Mouse (Mus musculus) brain, adult 2 months (tissue): ENCODE measurements at regions not wholly inside any gene's neighbourhood (a gene's known extent, or its start where the extent isn't known, plus 50 kb on each side); places are given as distances from the start of the nearest gene placed in this dataset.

Source experiments
- DNase-seq: peaks from one replicate; pipeline ENCODE4 v3.0.0; 2011; ENCODE audit warnings: low read depth, low spot score

GRCm38 (mm10) chr10:95086755-95087154 is 142.1 kb upstream of the Plxnc1 start:
- DNase-seq: no peak

- peak; percentile 71 for DNase-seq
Measured at GRCm38 (mm10) chr10:95085688-95086268, 141.1 kb upstream of the Plxnc1 start.

- peak; percentile 5 for DNase-seq
Measured at GRCm38 (mm10) chr10:95083341-95084148, 138.9 kb upstream of the Plxnc1 start.

- DNase-seq: peak; percentile 45
Measured at GRCm38 (mm10) chr10:95082634-95083033, 138.0 kb upstream of the Plxnc1 start.

GRCm38 (mm10) chr10:95079979-95080378 is 135.3 kb upstream of the Plxnc1 start:
- no peak for DNase-seq

GRCm38 (mm10) chr10:95076421-95076820 is 131.8 kb upstream of the Plxnc1 start:
- DNase-seq: no peak

- peak; percentile 64 for DNase-seq
Measured at GRCm38 (mm10) chr10:95075897-95076296, 131.3 kb upstream of the Plxnc1 start.

GRCm38 (mm10) chr10:95074959-95075590 is 130.4 kb upstream of the Plxnc1 start:
- peak; percentile 85 for DNase-seq

- peak; percentile 16 for DNase-seq
Measured at GRCm38 (mm10) chr10:95074381-95074780, 129.7 kb upstream of the Plxnc1 start.

GRCm38 (mm10) chr10:95067971-95068370 is 123.3 kb upstream of the Plxnc1 start:
- no peak for DNase-seq

GRCm38 (mm10) chr10:95066774-95067173 is 122.1 kb upstream of the Plxnc1 start:
- DNase-seq: no peak

- no peak for DNase-seq
Measured at GRCm38 (mm10) chr10:95059486-95060091, 115.0 kb upstream of the Plxnc1 start.

- DNase-seq: no peak
Measured at GRCm38 (mm10) chr10:95059078-95059477, 114.4 kb upstream of the Plxnc1 start.

GRCm38 (mm10) chr10:95057051-95057714 is 112.5 kb upstream of the Plxnc1 start:
- peak; percentile 46 for DNase-seq

- no peak for DNase-seq
Measured at GRCm38 (mm10) chr10:95056541-95056940, 111.9 kb upstream of the Plxnc1 start.

- no peak for DNase-seq
Measured at GRCm38 (mm10) chr10:95054869-95055268, 110.2 kb upstream of the Plxnc1 start.

GRCm38 (mm10) chr10:95048790-95049189 is 104.2 kb upstream of the Plxnc1 start:
- DNase-seq: no peak

- DNase-seq: peak; percentile 74
Measured at GRCm38 (mm10) chr10:95043978-95044377, 99.3 kb upstream of the Plxnc1 start.

- peak; percentile 40 for DNase-seq
Measured at GRCm38 (mm10) chr10:95040258-95040895, 95.7 kb upstream of the Plxnc1 start.

- no peak for DNase-seq
Measured at GRCm38 (mm10) chr10:95036043-95036697, 91.5 kb upstream of the Plxnc1 start.

- peak; percentile 78 for DNase-seq
Measured at GRCm38 (mm10) chr10:95035371-95035770, 90.7 kb upstream of the Plxnc1 start.
